Mouse (Mus musculus) liver, embryonic 14.5 days (tissue): ENCODE results near the gene Gins3. TPM values are rescaled to one million over a fixed set of nuclear protein-coding genes. Genes with fewer than 3 reads are reported as not detected.

Experiments
- ATAC-seq: fragments of 200-750 bp; cut with Nextera tagmentation; 2 replicates; pipeline ENCODE4 v1.8.0; 2017; ENCODE audit warnings: moderate number of reproducible peaks, mild to moderate bottlenecking, moderate library complexity; ENCODE audit not compliant: insufficient read depth
- DNase-seq, 3 experiments: peaks; one replicate each; pipeline ENCODE4 v3.0.0-alpha.2; 2012 to 2013; ENCODE audit warnings: low read depth in 3 of 3, low spot score in 3 of 3
- H3K27ac ChIP-seq: fragments of 300-500 bp; sonication (generic); 2 replicates; pipeline ENCODE4 v1.5.1; 2014; ENCODE audit warnings: moderate library complexity, mild to moderate bottlenecking, control low read depth, inconsistent platforms
- H3K27me3 ChIP-seq: fragments of 300-500 bp; sonication (generic); 2 replicates; pipeline ENCODE4 v1.6.1; 2014; ENCODE audit warnings: mild to moderate bottlenecking, low read length, moderate library complexity; ENCODE audit not compliant: control insufficient read depth, insufficient read depth
- H3K36me3 ChIP-seq: fragments of 300-500 bp; sonication (generic); replicated peaks from 2 replicates; pipeline ENCODE4 v1.6.1; 2014; ENCODE audit warnings: low read depth; ENCODE audit not compliant: control insufficient read depth, insufficient read depth
- H3K4me1 ChIP-seq, 2 experiments: fragments of 200-500 bp in 1 of 2; fragments of 300-500 bp in 1 of 2; sonication (generic) in 1 of 2; replicated peaks; 2 replicates each; pipeline ENCODE4 v1.6.1; 2012 to 2014; ENCODE audit warnings: antibody characterized with exemption in 1 of 2, inconsistent platforms in 1 of 2, low read length in 1 of 2; ENCODE audit not compliant: control insufficient read depth in 2 of 2, insufficient read depth in 2 of 2
- H3K4me2 ChIP-seq: fragments of 300-500 bp; sonication (generic); 2 replicates; pipeline ENCODE4 v1.6.1; 2014; ENCODE audit warnings: low read depth, mild to moderate bottlenecking, control low read depth, moderate library complexity
- H3K4me3 ChIP-seq, 2 experiments: fragments of 200-500 bp in 1 of 2; fragments of 300-500 bp in 1 of 2; sonication (generic) in 1 of 2; 2 replicates each; pipeline ENCODE4 v1.5.1; 2012 to 2014; ENCODE audit warnings: low read depth in 2 of 2, low read length in 2 of 2, mild to moderate bottlenecking in 2 of 2, control low read depth in 1 of 2, inconsistent platforms in 1 of 2, moderate library complexity in 1 of 2; ENCODE audit not compliant: insufficient read depth in 1 of 2
- H3K9ac ChIP-seq: fragments of 300-500 bp; sonication (generic); replicated peaks from 2 replicates; pipeline ENCODE4 v1.6.1; 2014; ENCODE audit warnings: mild to moderate bottlenecking, control low read depth, moderate library complexity
- H3K9me3 ChIP-seq: fragments of 300-500 bp; sonication (generic); 2 replicates; pipeline ENCODE4 v1.6.1; 2016; ENCODE audit warnings: low read length, mixed read lengths; ENCODE audit not compliant: control insufficient read depth
- CTCF ChIP-seq: IDR thresholded peaks from 2 replicates; pipeline ENCODE4 v1.5.1; 2016; ENCODE audit warnings: antibody characterized with exemption, low read depth, control low read depth
- EP300 ChIP-seq: IDR thresholded peaks from 2 replicates; pipeline ENCODE4 v1.6.1; 2016; ENCODE audit warnings: antibody characterized with exemption, low read depth
- WGBS: fragments of 180-500 bp; shearing (Covaris S2); extraction: QIAGEN DNeasy Blood & Tissue Kit; methylation state at CpG from one replicate; pipeline ENCODE4 v1.1.7; 2014; ENCODE audit not compliant: insufficient replicate concordance; 5-methylcytosine and 5-hydroxymethylcytosine counted together
- polyA plus RNA-seq, 2 experiments: library from polyadenylated mRNA; depleted of rRNA in 1 of 2; stranded (reverse) in 1 of 2; unstranded in 1 of 2; fragments of >200 nt; fragmentation: Nextera tagmentation in 1 of 2; extraction: Ambion mirVana in 1 of 2; gene quantifications; 2 replicates each; pipeline versions ENCODE4 v1.2.1 to v1.2.3; 2012 to 2014

Gene Gins3
- polyA plus RNA-seq, 2 experiments, result 4.9 to 9.4 TPM

DNA sequence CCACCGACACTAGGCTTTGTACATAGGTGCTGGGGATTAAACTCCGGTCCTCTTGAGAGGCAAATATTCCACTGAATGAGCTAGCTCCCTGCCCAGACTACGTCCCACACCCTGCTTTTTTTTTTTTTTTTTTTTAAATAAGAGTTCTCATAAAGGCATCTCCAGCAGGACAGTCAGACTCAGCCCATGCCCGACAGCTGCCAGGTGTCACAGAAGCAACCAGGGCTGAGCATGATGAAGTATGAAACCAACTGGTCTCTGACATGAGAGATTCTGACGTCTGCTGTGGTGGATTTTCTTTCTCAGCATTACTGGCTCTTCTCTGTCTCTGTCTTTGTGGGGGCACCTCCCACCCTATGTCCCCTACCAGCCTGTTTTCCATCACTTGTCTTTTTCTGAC lies 21.5 kb upstream of the Gins3 start:
- Histone ChIP-seq H3K4me1 (peaks cover 0 to 7% of the 10 kb centered on the region in 2 experiments; a peak in 2 of 4 replicates), H3K4me2 (no peak overlapping the region), H3K27ac (no peak overlapping the region), H3K4me3 (no peak overlapping the region), H3K9ac (no peak overlapping the region), H3K27me3 (peaks cover 2% of the 10 kb centered on the region; the same call in 1 of the 2 replicates), H3K9me3 (no peaks in the 10 kb centered on the region), H3K36me3 (no peaks in the 10 kb centered on the region)
- TF ChIP-seq EP300 (no peak), CTCF (no peak)
- ATAC-seq (no peak), DNase-seq (no peak)
- WGBS, result 58% methylated on average over 5 of the region's 5 CpGs

DNA sequence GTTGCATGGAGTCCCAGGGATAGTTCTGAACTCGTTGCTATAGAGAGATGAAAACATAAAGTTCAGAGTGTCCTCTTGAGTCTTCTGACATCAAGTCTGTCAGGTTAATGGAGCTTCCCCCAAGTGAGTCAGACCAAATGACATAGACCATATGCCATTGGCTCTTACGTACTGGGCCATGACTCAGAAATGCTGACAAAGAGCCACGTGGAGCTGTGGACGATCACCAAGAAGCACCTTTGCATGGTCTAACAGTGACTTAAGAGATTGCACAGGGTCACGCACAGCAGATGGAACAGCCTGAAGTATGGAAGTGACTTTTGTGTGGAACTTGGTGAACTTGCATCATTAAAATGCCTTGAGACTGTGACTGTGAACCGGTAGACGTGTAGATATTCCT lies 16.9 kb upstream of the Gins3 start:
- Histone ChIP-seq H3K27ac (no peak overlapping the region), H3K9me3 (no peaks in the 10 kb centered on the region), H3K4me2 (no peak overlapping the region), H3K9ac (no peak overlapping the region), H3K36me3 (no peaks in the 10 kb centered on the region), H3K27me3 (peaks cover 2% of the 10 kb centered on the region), H3K4me3 (no peak overlapping the region), H3K4me1 (no peaks in the 10 kb centered on the region)
- TF ChIP-seq CTCF (no peak), EP300 (no peak)
- ATAC-seq (no peak), DNase-seq (no peak)
- 66% methylated on average over 7 of the region's 7 CpGs for WGBS

DNA sequence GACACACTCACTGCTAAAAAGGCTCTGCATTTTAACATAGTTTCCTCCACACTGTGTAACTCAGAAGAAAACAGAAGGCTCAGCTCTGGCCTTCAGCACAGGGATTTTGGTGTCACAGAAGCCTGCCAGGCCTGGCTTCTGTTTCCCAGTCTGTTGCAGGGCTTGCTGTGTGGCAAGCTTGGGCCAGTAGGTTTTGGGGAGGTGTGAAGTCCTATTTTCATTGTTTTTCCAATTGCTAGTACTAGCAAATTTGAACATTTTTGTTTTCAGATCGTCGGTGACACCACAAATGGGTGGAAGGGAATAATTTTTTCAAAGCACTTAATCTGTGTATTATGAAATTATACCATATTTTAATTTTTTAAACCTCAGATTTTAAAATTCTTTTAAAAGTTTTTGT lies 13.2 kb upstream of the Gins3 start:
- Histone ChIP-seq H3K4me2 (no peak overlapping the region), H3K27ac (no peak overlapping the region), H3K9ac (no peak overlapping the region), H3K27me3 (no peaks in the 10 kb centered on the region; the same call in 1 of the 2 replicates), H3K36me3 (no peaks in the 10 kb centered on the region), H3K4me1 (no peaks in the 10 kb centered on the region), H3K9me3 (no peaks in the 10 kb centered on the region), H3K4me3 (no peak overlapping the region)
- no peak for TF ChIP-seq CTCF
- TF ChIP-seq EP300, result no peak
- WGBS, result 77% methylated on average over 2 of the region's 2 CpGs
- DNase-seq (no peak), ATAC-seq (no peak)

DNA sequence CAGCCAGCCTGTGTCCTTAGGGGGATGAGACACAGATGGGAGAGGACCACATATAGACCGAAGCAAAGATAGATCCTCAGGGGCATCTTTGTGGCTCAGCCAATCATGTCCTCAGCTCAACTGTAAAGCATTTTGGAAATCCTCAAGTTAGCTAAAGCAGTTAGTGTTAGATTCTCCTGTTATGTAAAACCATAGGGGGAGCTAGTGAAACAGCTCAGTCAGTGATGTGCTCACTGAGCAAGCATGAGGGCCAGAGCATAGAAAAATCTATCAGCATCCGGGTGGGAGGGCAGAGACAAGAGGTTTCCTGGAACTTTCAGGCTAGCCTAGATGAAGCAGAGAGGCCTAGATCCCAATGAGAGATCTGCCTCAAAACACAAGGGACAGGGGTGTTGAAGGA lies 8.4 kb upstream of the Gins3 start:
- no peaks in the 10 kb centered on the region for H3K9me3 ChIP-seq
- no peaks in the 10 kb centered on the region; the same call in 1 of the 2 replicates for H3K27me3 ChIP-seq
- no peak overlapping the region for H3K27ac ChIP-seq
- no peaks in the 10 kb centered on the region for H3K4me1 ChIP-seq
- TF ChIP-seq CTCF (peak; percentile 8; the same call in 1 of the 2 replicates), EP300 (no peak)
- H3K4me3 ChIP-seq, result no peak overlapping the region
- WGBS, result 65% methylated on average over 2 of the region's 2 CpGs
- no peak for ATAC-seq
- H3K36me3 ChIP-seq, result no peaks in the 10 kb centered on the region
- DNase-seq, result no peak
- H3K4me2 ChIP-seq, result no peak overlapping the region
- H3K9ac ChIP-seq, result no peak overlapping the region

DNA sequence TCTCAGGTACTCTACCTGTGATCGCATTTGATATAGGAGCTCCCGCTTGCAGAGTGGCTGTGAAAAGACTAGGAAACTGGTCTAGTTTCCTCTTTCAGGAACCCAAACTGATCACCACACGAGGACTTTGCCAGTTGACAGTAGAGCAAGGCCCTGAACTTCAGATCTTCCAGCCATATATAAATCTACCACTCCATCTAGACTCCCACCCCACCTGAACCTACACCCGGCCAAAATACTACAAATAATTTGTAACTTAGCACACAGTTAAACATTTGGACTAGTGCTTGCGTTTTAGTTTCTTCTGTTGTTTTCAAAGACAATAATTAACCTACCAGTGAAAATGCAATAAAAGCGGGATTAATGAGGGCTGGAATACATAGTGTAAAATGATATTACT lies 413 bp upstream of the Gins3 start:
- H3K9ac ChIP-seq, result no peak overlapping the region
- 75% methylated on average over 6 of the region's 6 CpGs for WGBS
- H3K4me3 ChIP-seq, result peak overlapping the region in 1 of 2 experiments; percentile 88; a peak in 2 of 4 replicates

More for the DNA sequence above, 413 bp upstream of the Gins3 start:
- no peak for DNase-seq
- Histone ChIP-seq H3K9me3 (no peaks in the 10 kb centered on the region), H3K36me3 (peaks cover 2% of the 10 kb centered on the region; the same call in 1 of the 2 replicates), H3K27ac (no peak overlapping the region), H3K27me3 (no peaks in the 10 kb centered on the region), H3K4me1 (peaks cover 5 to 7% of the 10 kb centered on the region in 2 experiments), H3K4me2 (peak overlapping the region; percentile 91)
- TF ChIP-seq EP300, result no peak
- TF ChIP-seq CTCF, result no peak
- no peak for ATAC-seq
